Mouse (Mus musculus) neural tube, embryonic 14.5 days (tissue): ENCODE data around the gene Irf3. TPM values are rescaled to one million over a fixed set of nuclear protein-coding genes. Genes with fewer than 3 reads are reported as not detected.

Source experiments
- ATAC-seq: fragments of 200-750 bp; cut with Nextera tagmentation; 2 replicates; pipeline ENCODE4 v1.8.0; 2017; ENCODE audit warnings: low read depth, mild to moderate bottlenecking, moderate TSS enrichment, moderate library complexity
- H3K27ac ChIP-seq: fragments of 300-500 bp; sonication (generic); 2 replicates; pipeline ENCODE4 v1.5.1; 2014; ENCODE audit warnings: low read depth, mild to moderate bottlenecking, control low read depth, low read length, moderate library complexity, mixed read lengths
- H3K27me3 ChIP-seq: fragments of 300-500 bp; sonication (generic); 2 replicates; pipeline ENCODE4 v1.6.1; 2014; ENCODE audit warnings: low read length; ENCODE audit not compliant: control insufficient read depth, insufficient read depth
- H3K36me3 ChIP-seq: fragments of 300-500 bp; sonication (generic); 2 replicates; pipeline ENCODE4 v1.6.1; 2014; ENCODE audit warnings: low read length, mixed read lengths; ENCODE audit not compliant: control insufficient read depth, insufficient read depth
- H3K4me1 ChIP-seq: fragments of 300-500 bp; sonication (generic); 2 replicates; pipeline ENCODE4 v1.6.1; 2014; ENCODE audit warnings: low read length; ENCODE audit not compliant: control insufficient read depth, insufficient read depth
- H3K4me2 ChIP-seq: fragments of 300-500 bp; sonication (generic); 2 replicates; pipeline ENCODE4 v1.6.1; 2014; ENCODE audit warnings: mild to moderate bottlenecking, low read depth, low read length, control low read depth
- H3K4me3 ChIP-seq: fragments of 300-500 bp; sonication (generic); 2 replicates; pipeline ENCODE4 v1.5.1; 2014; ENCODE audit warnings: low read depth, low read length, control low read depth, mixed read lengths
- H3K9ac ChIP-seq: fragments of 300-500 bp; sonication (generic); replicated peaks from 2 replicates; pipeline ENCODE4 v1.6.1; 2014; ENCODE audit warnings: low read depth, mild to moderate bottlenecking, control low read depth, low read length, mixed read lengths
- H3K9me3 ChIP-seq: fragments of 300-500 bp; sonication (generic); 2 replicates; pipeline ENCODE4 v1.6.1; 2016; ENCODE audit warnings: low read length; ENCODE audit not compliant: control insufficient read depth
- WGBS: fragments of 180-500 bp; shearing (Covaris S2); extraction: QIAGEN DNeasy Blood & Tissue Kit; methylation state at CpG from one replicate; pipeline ENCODE4 v1.1.7; 2014; 5-methylcytosine and 5-hydroxymethylcytosine counted together
- polyA plus RNA-seq: library from polyadenylated mRNA; unstranded; fragments of >200 nt; fragmentation: Nextera tagmentation; extraction: Ambion mirVana; gene quantifications from 2 replicates; pipeline ENCODE4 v1.2.1, GENCODE M21; 2014

The Irf3 gene
- polyA plus RNA-seq, 1 experiment from 2014 or later = 53.8 TPM

GRCm38 (mm10) chr7:44983944-44984832, 13.3 kb upstream of the Irf3 start:
- ATAC-seq = no peak
- Histone ChIP-seq H3K9ac (0 out of 2 replicates have a peak overlapping the region, but pooled peaks have one; percentile 5), H3K4me2 (peak overlapping the region; percentile 64), H3K36me3 (peaks cover 28% of the 10 kb centered on the region), H3K4me3 (no peak overlapping the region; the same call in 1 of the 2 replicates), H3K9me3 (no peaks in the 10 kb centered on the region), H3K27ac (no peak overlapping the region), H3K4me1 (peaks cover 26% of the 10 kb centered on the region), H3K27me3 (no peaks in the 10 kb centered on the region)
- 87% methylated on average over 7 of the region's 7 CpGs for WGBS

- H3K4me3 ChIP-seq = peak overlapping the region; percentile 90
- no peaks in the 10 kb centered on the region for H3K9me3 ChIP-seq
- peak overlapping the region; percentile 64 for H3K4me2 ChIP-seq
- WGBS = 46% methylated on average over 3 of the region's 3 CpGs
- H3K36me3 ChIP-seq = peaks cover 22% of the 10 kb centered on the region
- H3K27ac ChIP-seq = no peak overlapping the region
- H3K4me1 ChIP-seq = peaks cover 26% of the 10 kb centered on the region
- no peaks in the 10 kb centered on the region for H3K27me3 ChIP-seq
- ATAC-seq = no peak
- H3K9ac ChIP-seq = no peak overlapping the region
Observed at GRCm38 (mm10) chr7:44984833-44985164, 12.6 kb upstream of the Irf3 start.

GRCm38 (mm10) chr7:44985595-44986191, 11.8 kb upstream of the Irf3 start:
- Histone ChIP-seq H3K4me2 (peak overlapping the region; percentile 64), H3K36me3 (peaks cover 14% of the 10 kb centered on the region), H3K4me1 (peaks cover 26% of the 10 kb centered on the region), H3K9me3 (no peaks in the 10 kb centered on the region), H3K4me3 (peak overlapping the region; percentile 90), H3K27me3 (no peaks in the 10 kb centered on the region), H3K9ac (peak overlapping the region; percentile 99), H3K27ac (peak overlapping the region; percentile 91)
- under 1% methylated on average over 37 of the region's 45 CpGs for WGBS
- peak; percentile 5 for ATAC-seq

- H3K9me3 ChIP-seq = no peaks in the 10 kb centered on the region
- peak within 1 kb of the TSS; percentile 91 for H3K27ac ChIP-seq
- H3K36me3 ChIP-seq = peaks cover 9% of the 10 kb centered on the region
- peak within 1 kb of the TSS; percentile 79 for H3K4me2 ChIP-seq
- H3K27me3 ChIP-seq = no peaks in the 10 kb centered on the region
- peak; percentile 96 for ATAC-seq
- 1% methylated on average over 42 of the region's 42 CpGs for WGBS
- H3K4me1 ChIP-seq = peaks cover 26% of the 10 kb centered on the region
- H3K9ac ChIP-seq = peak within 1 kb of the TSS; percentile 99
- peak within 1 kb of the TSS; percentile 90 for H3K4me3 ChIP-seq
Observed at GRCm38 (mm10) chr7:44986192-44986878, 11.1 kb upstream of the Irf3 start, which contains the start of gene Prmt1. TSS of gene Prmt1 (minus strand) at chr7:44986568.

- under 1% methylated on average over 29 of the region's 29 CpGs for WGBS
- Histone ChIP-seq H3K9ac (peak overlapping the region; percentile 76), H3K9me3 (no peaks in the 10 kb centered on the region)
Observed at GRCm38 (mm10) chr7:44986879-44987718, 10.3 kb upstream of the Irf3 start.

GRCm38 (mm10) chr7:44996672-44997071, 776 bp upstream of the Irf3 start:
- no peak for ATAC-seq
- peaks cover 10% of the 10 kb centered on the region for H3K4me1 ChIP-seq
- H3K4me2 ChIP-seq = peak overlapping the region; percentile 70
- H3K27ac ChIP-seq = no peak overlapping the region
- peak overlapping the region; percentile 1; the same call in 1 of the 2 replicates for H3K9ac ChIP-seq
- 18% methylated on average over 10 of the region's 10 CpGs for WGBS
- H3K27me3 ChIP-seq = no peaks in the 10 kb centered on the region
- peaks cover 7% of the 10 kb centered on the region; the same call in 1 of the 2 replicates for H3K36me3 ChIP-seq
- H3K9me3 ChIP-seq = no peaks in the 10 kb centered on the region
- H3K4me3 ChIP-seq = peak overlapping the region; percentile 59

More at GRCm38 (mm10) chr7:44986879-44987718, 10.3 kb upstream of the Irf3 start:
- Histone ChIP-seq H3K4me1 (peaks cover 26% of the 10 kb centered on the region), H3K36me3 (peaks cover 1% of the 10 kb centered on the region), H3K27ac (peak overlapping the region; percentile 85), H3K4me2 (peak overlapping the region; percentile 79), H3K27me3 (no peaks in the 10 kb centered on the region), H3K4me3 (peak overlapping the region; percentile 90)
- peak; percentile 12 for ATAC-seq

- ATAC-seq = no peak
- peaks cover 19% of the 10 kb centered on the region for H3K36me3 ChIP-seq
- peak overlapping the region; percentile 59 for H3K4me3 ChIP-seq
- no peaks in the 10 kb centered on the region for H3K27me3 ChIP-seq
- peak overlapping the region; percentile 70 for H3K4me2 ChIP-seq
- peak overlapping the region; percentile 62 for H3K9ac ChIP-seq
- 4% methylated on average over 15 of the region's 15 CpGs for WGBS
- H3K9me3 ChIP-seq = no peaks in the 10 kb centered on the region
- H3K4me1 ChIP-seq = peaks cover 10% of the 10 kb centered on the region
- H3K27ac ChIP-seq = peak overlapping the region; percentile 74
Observed at GRCm38 (mm10) chr7:44997940-44998428, 536 bp downstream of the Irf3 start.

GRCm38 (mm10) chr7:44998501-44998955, 1.1 kb downstream of the Irf3 start, which contains the start of gene Bcl2l12:
TSS of gene Bcl2l12 (minus strand) at chr7:44998712.
- peak within 1 kb of the TSS; percentile 59 for H3K4me3 ChIP-seq
- peak within 1 kb of the TSS; percentile 62 for H3K9ac ChIP-seq
- no peak for ATAC-seq
- no peaks in the 10 kb centered on the region for H3K9me3 ChIP-seq
- peaks cover 10% of the 10 kb centered on the region for H3K4me1 ChIP-seq
- whole genome bisulfite sequencing = 3% methylated on average over 18 of the region's 18 CpGs
- H3K27ac ChIP-seq = peak within 1 kb of the TSS; percentile 74
- H3K27me3 ChIP-seq = no peaks in the 10 kb centered on the region
- H3K36me3 ChIP-seq = peaks cover 24% of the 10 kb centered on the region
- H3K4me2 ChIP-seq = peak within 1 kb of the TSS; percentile 70
